Mouse (Mus musculus): ENCODE measurements around the gene Plpp1. TPM values are rescaled to one million over a fixed set of nuclear protein-coding genes. Genes with fewer than 3 reads are reported as not detected.

Plpp1 gene
- polyA plus RNA-seq, 1 experiment from 2014 or later = 62.3 TPM

GRCm38 (mm10) chr13:112807936-112808667, 7.5 kb downstream of the Plpp1 start:
- Histone ChIP-seq H3K27me3 (replicated peaks) (no peaks in the 10 kb centered on the region), H3K9ac (no peak overlapping the region), H3K4me1 (peaks cover 6% of the 10 kb centered on the region; the same call in 1 of the 2 replicates), H3K36me3 (replicated peaks) (peaks cover 9% of the 10 kb centered on the region), H3K4me3 (no peak overlapping the region), H3K9me3 (no peaks in the 10 kb centered on the region), H3K4me2 (no peak overlapping the region), H3K27ac (no peak overlapping the region)
- WGBS = 81% methylated on average over 10 of the region's 10 CpGs
- ATAC-seq (replicated peaks) = no peak

DNA sequence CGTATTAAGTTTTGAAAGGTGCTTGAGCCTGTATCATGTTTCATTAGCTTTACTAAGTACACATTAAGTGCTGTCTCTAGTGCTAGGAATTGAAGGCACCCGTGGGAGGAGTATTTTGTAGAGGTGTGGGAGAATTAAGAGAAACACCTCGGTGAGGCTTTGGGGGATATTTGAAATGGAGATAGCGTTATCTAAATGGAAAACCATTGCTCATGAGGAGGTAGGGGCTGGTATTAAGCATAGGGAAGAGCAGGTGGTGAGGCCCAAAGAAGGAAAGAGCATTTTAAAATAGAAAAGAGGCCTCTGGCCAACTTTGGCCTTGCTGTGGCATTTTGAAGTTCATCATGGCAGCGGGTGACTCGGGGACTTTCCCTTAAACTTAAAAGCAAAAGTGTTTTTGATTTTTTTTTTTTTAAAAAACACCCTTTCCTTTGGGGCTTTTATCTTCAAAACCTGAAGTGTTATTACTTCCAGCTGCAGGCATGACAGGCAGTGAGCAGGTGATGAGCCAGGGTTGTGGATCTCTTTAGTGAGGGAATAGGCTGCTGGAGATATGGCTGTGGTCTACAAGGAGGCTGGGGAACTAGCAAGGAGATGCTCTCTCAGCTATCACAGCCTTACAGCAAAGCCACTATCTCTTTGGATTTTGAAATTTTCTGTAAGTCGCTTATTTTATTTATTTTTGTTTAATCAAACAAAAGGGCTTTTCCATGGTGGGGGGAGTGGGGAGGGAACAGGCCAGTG, 9.1 kb downstream of the Plpp1 start:
- Histone ChIP-seq H3K4me2 (no peak overlapping the region), H3K36me3 (replicated peaks) (peaks cover 9% of the 10 kb centered on the region), H3K9me3 (no peaks in the 10 kb centered on the region)

GRCm38 (mm10) chr13:112810248-112810645, 9.7 kb downstream of the Plpp1 start:
- no peaks in the 10 kb centered on the region for H3K27me3 ChIP-seq (replicated peaks)
- H3K9me3 ChIP-seq = no peaks in the 10 kb centered on the region
- no peak overlapping the region for H3K4me2 ChIP-seq
- H3K9ac ChIP-seq = no peak overlapping the region
- no peak overlapping the region for H3K27ac ChIP-seq
- ATAC-seq (replicated peaks) = no peak
- WGBS = 87% methylated on average over 4 of the region's 4 CpGs
- H3K36me3 ChIP-seq (replicated peaks) = peaks cover 9% of the 10 kb centered on the region
- no peaks in the 10 kb centered on the region for H3K4me1 ChIP-seq
- no peak overlapping the region for H3K4me3 ChIP-seq

More for the DNA sequence above, 9.1 kb downstream of the Plpp1 start:
- 80% methylated on average over 7 of the region's 7 CpGs for WGBS
- H3K4me3 ChIP-seq = no peak overlapping the region
- no peak overlapping the region for H3K9ac ChIP-seq
- no peak overlapping the region for H3K27ac ChIP-seq
- H3K4me1 ChIP-seq = no peaks in the 10 kb centered on the region
- ATAC-seq (replicated peaks) = no peak
- H3K27me3 ChIP-seq (replicated peaks) = no peaks in the 10 kb centered on the region

DNA sequence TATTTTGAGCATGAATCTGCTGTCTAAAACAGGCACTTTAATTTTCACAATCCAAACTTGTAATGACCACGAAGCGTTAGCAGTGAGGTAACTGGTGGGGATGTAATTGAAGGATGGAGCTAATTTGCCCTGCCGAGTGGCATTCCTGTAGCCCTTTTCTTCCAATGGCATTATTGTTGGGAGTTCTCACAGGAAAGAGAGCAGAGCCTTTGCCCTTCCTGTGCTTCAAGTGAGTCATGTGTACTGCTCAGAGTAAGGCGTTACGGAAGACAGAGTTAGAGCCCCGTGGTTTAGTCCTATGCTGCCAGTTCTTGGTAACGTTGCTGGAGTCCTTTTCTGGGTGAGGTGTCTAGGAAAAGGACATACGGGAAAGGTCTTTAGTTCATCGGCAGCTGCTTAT, 10.2 kb downstream of the Plpp1 start:
- 52% methylated on average over 9 of the region's 9 CpGs for WGBS
- no peak overlapping the region for H3K9ac ChIP-seq
- no peak overlapping the region for H3K4me2 ChIP-seq

GRCm38 (mm10) chr13:112811708-112812403, 11.3 kb downstream of the Plpp1 start:
- 80% methylated on average over 8 of the region's 8 CpGs for WGBS
- no peaks in the 10 kb centered on the region for H3K4me1 ChIP-seq
- H3K4me2 ChIP-seq = no peak overlapping the region
- H3K27me3 ChIP-seq (replicated peaks) = no peaks in the 10 kb centered on the region
- no peaks in the 10 kb centered on the region; the same call in 1 of the 2 replicates for H3K36me3 ChIP-seq (replicated peaks)
- no peak overlapping the region for H3K4me3 ChIP-seq
- H3K9ac ChIP-seq = no peak overlapping the region
- ATAC-seq (replicated peaks) = no peak
- H3K27ac ChIP-seq = no peak overlapping the region
- no peaks in the 10 kb centered on the region for H3K9me3 ChIP-seq

More for the DNA sequence above, 10.2 kb downstream of the Plpp1 start:
- peaks cover 8% of the 10 kb centered on the region for H3K36me3 ChIP-seq (replicated peaks)
- no peak overlapping the region for H3K4me3 ChIP-seq
- no peak for ATAC-seq (replicated peaks)
- H3K9me3 ChIP-seq = no peaks in the 10 kb centered on the region
- no peak overlapping the region for H3K27ac ChIP-seq
- no peaks in the 10 kb centered on the region for H3K4me1 ChIP-seq
- H3K27me3 ChIP-seq (replicated peaks) = no peaks in the 10 kb centered on the region

GRCm38 (mm10) chr13:112815996-112816395, 15.4 kb downstream of the Plpp1 start:
- no peak overlapping the region for H3K27ac ChIP-seq
- H3K36me3 ChIP-seq (replicated peaks) = no peaks in the 10 kb centered on the region
- no peaks in the 10 kb centered on the region for H3K9me3 ChIP-seq
- no peak overlapping the region for H3K4me3 ChIP-seq
- 88% methylated on average over 3 of the region's 3 CpGs for WGBS
- H3K9ac ChIP-seq = no peak overlapping the region
- ATAC-seq (replicated peaks) = no peak
- H3K4me2 ChIP-seq = no peak overlapping the region
- no peaks in the 10 kb centered on the region for H3K27me3 ChIP-seq (replicated peaks)
- no peaks in the 10 kb centered on the region for H3K4me1 ChIP-seq

- whole genome bisulfite sequencing = 92% methylated on average over 3 of the region's 3 CpGs
- Histone ChIP-seq H3K9me3 (no peaks in the 10 kb centered on the region), H3K9ac (no peak overlapping the region), H3K4me3 (no peak overlapping the region), H3K27me3 (replicated peaks) (no peaks in the 10 kb centered on the region), H3K27ac (no peak overlapping the region), H3K36me3 (replicated peaks) (no peaks in the 10 kb centered on the region), H3K4me1 (no peaks in the 10 kb centered on the region), H3K4me2 (no peak overlapping the region)
- no peak for ATAC-seq (replicated peaks)
These were observed 17.5 kb downstream of the Plpp1 start for GRCm38 (mm10) chr13:112818125-112818524.

DNA sequence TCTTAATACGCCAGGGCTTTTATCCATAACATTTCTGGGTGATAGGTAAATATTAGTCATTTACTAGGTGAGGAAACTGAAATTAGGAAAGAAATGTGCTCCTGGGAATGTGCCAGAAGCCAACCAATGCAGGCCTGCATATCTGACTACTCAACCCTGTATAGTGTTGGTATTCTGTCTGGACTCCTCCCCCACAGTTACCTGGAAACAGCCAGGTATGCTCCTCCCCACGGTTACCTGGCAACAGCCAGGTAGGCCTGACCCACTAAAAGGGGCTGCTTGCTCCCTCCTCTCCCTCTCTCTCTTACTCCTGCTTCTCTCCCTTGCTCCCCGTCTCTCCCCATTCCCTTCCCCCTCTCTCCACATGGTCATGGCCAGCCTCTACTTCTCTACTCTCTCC, 21.8 kb downstream of the Plpp1 start:
- WGBS = 78% methylated on average over 3 of the region's 3 CpGs
- H3K9me3 ChIP-seq = no peaks in the 10 kb centered on the region
- no peak overlapping the region for H3K4me2 ChIP-seq
- H3K36me3 ChIP-seq (replicated peaks) = no peaks in the 10 kb centered on the region
- H3K9ac ChIP-seq = no peak overlapping the region
- H3K4me1 ChIP-seq = no peaks in the 10 kb centered on the region
- no peaks in the 10 kb centered on the region for H3K27me3 ChIP-seq (replicated peaks)
- H3K4me3 ChIP-seq = no peak overlapping the region
- no peak overlapping the region for H3K27ac ChIP-seq
- no peak for ATAC-seq (replicated peaks)

- H3K4me3 ChIP-seq = no peak overlapping the region
- H3K4me1 ChIP-seq = no peaks in the 10 kb centered on the region
- H3K9me3 ChIP-seq = no peaks in the 10 kb centered on the region
- H3K4me2 ChIP-seq = no peak overlapping the region
- no peak for ATAC-seq (replicated peaks)
- H3K27ac ChIP-seq = no peak overlapping the region
- H3K27me3 ChIP-seq (replicated peaks) = no peaks in the 10 kb centered on the region
- no peak overlapping the region for H3K9ac ChIP-seq
- WGBS = 90% methylated on average over 6 of the region's 6 CpGs
- no peaks in the 10 kb centered on the region for H3K36me3 ChIP-seq (replicated peaks)
These were observed 22.8 kb downstream of the Plpp1 start for GRCm38 (mm10) chr13:112823236-112823910.

DNA sequence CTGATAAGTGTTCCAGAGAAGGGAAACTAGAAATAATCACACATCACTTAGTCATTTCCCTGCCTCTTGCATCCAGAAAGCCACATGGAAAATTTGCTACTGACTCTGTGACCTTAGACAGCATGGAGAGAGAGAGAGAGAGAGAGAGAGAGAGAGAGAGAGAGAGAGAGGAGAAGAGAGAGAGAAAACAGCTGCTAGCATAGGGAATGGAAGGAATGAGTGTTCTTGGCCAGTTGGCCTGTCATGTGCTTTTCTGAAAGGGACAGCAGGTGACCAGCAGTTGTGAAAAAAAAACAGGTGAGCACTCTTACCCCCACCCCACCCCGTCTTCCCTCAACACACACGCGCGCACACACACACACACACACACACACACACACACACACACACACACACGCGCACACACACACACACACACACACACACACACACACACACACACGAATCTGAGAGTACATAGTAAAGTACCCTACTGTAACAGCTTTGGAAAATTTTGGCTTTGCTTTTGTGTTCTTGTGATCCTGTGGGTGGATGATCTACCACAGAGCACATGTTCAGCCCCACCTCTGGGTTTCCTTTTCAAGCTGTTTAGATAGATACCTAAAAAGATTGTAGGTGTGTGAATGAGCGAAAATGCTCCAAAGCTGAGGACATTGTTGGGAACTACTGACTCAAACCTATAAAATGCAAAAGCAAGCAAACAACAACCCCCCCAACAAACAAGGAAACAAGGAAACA, 23.5 kb downstream of the Plpp1 start:
- Histone ChIP-seq H3K4me1 (no peaks in the 10 kb centered on the region), H3K9ac (no peak overlapping the region), H3K4me2 (no peak overlapping the region), H3K27ac (no peak overlapping the region), H3K36me3 (replicated peaks) (no peaks in the 10 kb centered on the region), H3K27me3 (replicated peaks) (no peaks in the 10 kb centered on the region), H3K4me3 (no peak overlapping the region), H3K9me3 (no peaks in the 10 kb centered on the region)
- 95% methylated on average over 6 of the region's 8 CpGs for WGBS
- no peak for ATAC-seq (replicated peaks)

DNA sequence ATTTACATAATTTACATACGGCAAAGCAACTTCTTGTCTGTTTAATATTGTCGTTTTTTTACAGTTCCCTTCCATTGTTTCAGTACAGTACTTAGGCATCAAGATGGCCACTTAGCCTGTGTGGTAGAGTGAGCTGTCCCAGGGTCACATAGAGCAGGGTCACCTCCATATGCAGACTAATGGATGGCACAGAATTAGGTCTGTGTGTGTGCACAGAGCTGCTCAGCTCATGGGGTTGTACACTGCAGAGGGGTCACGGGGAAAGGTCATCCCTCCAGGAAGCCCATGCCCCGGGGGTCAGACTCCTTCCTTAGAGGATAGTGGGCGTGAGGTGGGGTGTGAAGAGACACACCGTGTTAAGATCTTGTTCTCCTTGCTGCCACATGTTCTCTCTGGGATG, 24.9 kb downstream of the Plpp1 start:
- Histone ChIP-seq H3K4me1 (no peaks in the 10 kb centered on the region), H3K27ac (no peak overlapping the region), H3K9ac (no peak overlapping the region), H3K36me3 (replicated peaks) (no peaks in the 10 kb centered on the region), H3K27me3 (replicated peaks) (no peaks in the 10 kb centered on the region), H3K9me3 (no peaks in the 10 kb centered on the region), H3K4me3 (no peak overlapping the region), H3K4me2 (no peak overlapping the region)
- 0 out of 2 replicates have a peak, but pooled peaks have one; percentile 30 for ATAC-seq (replicated peaks)
- 70% methylated on average over 6 of the region's 6 CpGs for WGBS
